Mouse (Mus musculus) c-Kit-negative CD71-positive TER-119-positive erythroid progenitor cells, embryonic 14.5 days (primary cell): ENCODE data around the gene Malsu1.

Source experiments
- DNase-seq: peaks from one replicate; pipeline ENCODE4 v3.0.0-alpha.2; 2013; ENCODE audit warnings: low read depth, low spot score

The Malsu1 gene

DNA sequence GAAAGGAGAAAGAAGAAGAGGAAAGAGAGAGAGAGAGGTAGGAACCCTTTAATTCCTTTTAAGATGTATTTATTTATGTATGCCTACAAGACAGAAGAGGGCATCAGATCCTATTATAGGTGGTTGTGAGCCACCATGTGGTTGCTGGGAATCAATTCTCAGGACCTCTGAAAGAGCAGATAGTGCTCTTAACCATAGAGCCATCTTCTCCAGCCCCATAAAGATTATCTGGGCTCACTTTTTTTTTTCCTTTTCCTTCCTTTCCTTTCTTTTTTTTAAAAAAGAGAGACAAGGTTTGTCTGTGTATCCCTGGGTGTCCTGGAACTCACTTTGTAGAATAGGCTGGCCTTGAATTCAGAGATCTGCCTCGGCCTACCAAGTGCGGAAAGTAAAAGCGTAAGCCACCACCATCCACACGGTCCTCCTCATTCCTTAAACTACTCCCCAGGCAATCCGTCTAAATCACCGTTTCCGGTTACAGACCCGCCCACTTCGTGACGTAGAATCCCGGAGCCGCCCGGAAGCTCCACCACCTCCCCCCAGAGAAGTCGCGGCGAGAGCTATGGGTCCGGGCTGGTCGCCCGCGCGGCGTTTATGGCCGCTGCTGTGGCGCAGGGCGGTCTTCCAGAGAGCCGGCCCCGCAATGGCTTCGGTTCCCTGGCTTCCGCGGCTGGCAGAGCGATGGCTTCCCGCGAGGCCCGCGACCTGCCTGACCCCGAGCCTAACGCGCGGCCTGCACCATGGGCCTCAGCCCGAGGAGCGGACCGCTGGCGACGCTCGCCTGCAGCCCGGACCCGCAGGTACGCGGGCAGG, at the start of gene Malsu1:
Gene Malsu1, plus strand, starts transcription at position 492 of the 813 bp plus-strand sequence.
- peak; percentile 88 for DNase-seq

DNA sequence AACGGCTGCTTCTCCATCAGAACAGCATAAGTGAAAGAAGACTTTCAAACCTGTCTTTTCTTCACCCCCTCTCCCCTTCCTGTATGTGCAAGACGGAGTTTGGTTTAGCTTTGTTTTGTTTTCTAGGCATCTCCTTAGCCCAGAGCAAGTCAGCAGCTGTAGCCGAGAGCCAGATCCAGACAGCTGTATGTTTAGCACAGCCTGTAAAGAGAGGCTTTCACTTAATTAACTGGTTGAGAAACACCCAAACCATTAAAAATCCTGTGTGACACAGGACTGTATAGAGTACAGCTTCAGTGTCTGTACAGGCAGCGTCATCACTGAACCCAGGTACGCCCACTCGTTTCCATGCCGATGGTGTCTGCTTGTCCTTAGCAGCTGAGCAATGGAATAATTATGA, 48.3 kb upstream of the Malsu1 start:
- DNase-seq = no peak

DNA sequence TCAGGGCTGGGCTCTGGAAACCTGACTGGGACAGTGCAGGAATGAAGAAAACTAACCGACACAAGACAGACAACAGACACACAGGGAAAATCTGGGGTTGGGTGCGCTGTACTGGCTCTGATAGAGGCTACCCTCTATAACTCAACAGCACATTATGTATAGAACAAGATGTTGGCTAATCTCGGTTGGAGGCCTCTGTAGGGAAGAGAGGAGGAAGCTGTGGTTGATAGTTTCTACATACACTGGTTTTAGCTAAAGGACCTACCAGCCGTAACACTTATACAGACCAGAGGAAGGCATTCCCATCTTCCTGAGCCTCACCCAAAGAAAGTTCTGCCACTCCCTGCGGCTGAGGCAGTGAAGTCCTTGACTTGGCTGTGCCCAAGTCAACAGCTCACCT, 47.1 kb upstream of the Malsu1 start:
- no peak for DNase-seq

DNA sequence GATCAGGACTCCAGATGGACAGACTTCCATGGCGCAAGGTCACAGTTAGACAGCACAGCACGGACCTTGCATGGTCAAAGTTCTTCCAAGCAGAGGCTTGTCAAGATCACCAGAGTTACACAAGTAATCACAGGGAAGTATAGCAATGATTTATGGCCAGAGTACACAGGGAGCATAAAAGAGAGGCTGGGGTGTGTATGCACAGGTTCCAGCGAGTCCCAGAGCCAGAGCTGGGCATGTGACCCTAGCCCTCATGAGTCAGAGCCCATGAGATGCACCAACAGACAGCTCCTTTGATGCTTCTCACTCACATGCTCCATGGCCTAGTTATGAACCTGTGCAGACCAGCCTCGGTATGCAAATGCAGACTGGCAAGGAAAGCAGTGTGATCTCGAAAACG, 45.6 kb upstream of the Malsu1 start:
- DNase-seq = no peak

DNA sequence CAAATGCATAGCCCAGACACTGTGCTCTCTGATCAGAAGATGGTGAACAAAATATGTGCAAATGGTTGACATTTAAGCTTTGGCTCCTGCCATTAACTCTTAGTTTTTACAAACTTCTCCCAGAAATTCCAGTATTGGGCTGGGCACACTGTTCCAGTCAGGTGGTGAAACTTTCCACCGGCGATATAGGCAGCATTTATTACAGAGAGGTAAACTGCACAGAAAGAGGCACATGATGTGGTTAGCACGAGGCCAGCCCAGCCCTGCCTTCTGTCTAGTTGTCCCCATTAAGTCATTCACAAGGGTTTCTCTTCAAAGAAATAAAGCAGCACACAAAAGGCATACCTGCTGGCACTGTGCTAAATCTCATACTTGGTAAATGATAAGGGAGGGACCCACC, 44.9 kb upstream of the Malsu1 start:
- no peak for DNase-seq

DNA sequence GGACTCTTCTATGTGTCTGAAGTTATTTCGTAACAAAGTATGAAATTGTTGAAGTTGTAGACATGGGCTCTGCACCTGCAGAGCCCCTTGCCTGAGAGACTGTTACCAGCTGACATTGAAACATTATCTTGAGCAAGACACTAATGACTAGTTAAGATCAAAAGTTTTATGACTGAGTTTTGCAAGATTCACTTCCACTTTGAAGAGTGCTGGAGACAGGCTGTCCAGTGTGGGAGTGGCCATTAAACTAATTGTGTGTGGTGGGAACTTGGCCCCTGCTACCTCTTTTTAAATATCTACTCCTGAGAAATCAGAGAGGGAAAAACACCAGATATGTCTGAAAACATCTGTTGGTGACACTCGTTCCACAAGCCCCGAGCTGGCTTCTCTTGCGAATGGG, 42.4 kb upstream of the Malsu1 start:
- no peak for DNase-seq

DNA sequence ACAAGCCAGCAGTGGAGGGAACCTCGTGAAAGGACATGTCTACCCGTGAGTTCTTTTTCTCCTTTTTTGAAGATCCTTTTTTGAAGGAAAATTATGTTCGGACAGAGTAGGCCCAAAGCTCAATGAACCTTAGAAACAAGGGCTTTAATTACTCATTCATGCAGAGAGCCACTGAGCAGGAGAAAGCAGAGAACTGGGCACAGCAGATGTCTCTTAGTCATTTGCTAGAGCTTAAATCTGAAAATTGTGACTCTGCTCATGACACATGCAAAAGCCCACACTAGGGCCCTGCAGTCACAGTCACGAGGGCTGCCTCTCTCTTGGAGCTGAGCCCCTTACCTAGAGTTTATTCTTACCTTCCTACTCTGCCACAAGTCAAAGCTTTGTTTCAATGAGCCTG, 40.8 kb upstream of the Malsu1 start:
- DNase-seq = no peak

DNA sequence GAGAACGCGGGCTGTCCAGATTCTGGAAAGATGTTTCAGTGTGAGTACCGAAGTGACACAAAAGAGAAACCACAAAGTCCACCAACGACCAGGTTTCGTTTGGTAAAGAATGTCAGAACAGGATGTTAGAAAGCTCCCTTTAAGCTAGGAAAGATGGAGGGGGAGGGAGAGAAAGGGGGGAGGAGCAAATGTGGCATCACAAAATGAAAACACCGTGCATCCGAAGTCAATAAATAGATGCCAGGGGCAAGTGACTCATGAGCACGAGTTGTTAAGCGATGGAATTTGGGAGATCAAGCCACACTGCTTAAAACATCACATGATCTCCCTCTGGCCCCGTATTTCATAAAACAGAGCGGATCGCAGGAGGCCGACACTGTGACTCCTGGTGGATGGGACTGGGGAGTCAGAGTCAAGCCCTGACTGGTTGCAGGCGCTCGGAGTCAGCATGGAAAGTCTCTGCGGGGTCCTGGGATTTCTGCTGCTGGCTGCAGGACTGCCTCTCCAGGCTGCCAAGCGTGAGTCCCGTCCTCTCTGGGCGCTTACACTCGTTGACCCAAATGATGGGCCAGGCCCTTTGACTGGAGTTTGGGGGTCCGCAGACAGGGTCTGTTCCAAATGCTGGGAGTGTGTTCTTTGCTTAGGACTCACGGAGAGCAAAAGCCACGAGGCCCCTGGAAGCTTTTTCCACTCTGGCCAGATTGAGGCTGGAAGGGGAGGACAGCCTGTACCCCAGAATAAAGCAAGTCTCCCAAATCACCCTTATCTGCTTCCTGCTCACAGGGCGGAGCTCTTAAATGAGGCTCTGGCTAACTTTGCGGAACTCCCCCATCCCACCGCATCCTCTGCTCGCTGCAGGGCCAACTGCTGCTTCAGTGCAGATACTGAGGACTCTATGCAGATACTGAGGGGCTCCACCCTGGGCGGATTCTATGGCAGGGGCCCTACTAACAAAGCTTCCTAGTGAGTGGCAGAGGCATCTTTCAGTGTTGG, 37.0 kb upstream of the Malsu1 start, which contains the start of gene Gpnmb:
Gene Gpnmb, plus strand, starts transcription at position 272 of the 993 bp plus-strand sequence.
- no peak for DNase-seq

DNA sequence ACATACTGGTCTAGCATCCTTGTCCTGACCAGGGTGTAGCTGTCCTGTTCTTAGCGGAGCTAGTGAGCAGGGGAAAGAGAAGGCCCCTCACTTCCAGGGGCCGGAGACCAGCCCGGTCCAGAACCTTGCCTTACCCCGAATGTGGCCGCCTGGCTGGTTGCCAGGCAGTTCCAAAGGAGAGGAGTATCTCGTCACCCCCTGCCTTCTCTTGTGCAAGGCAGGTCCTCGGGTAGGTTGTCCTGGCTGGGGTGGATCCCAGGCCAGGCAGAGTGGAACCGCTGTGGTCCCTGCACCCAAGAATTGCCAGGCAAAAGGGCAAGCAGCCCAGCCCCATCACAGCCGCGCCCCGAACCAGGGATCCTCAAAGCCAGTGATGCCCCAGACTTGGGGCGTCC, 36.3 kb upstream of the Malsu1 start:
- DNase-seq = no peak

DNA sequence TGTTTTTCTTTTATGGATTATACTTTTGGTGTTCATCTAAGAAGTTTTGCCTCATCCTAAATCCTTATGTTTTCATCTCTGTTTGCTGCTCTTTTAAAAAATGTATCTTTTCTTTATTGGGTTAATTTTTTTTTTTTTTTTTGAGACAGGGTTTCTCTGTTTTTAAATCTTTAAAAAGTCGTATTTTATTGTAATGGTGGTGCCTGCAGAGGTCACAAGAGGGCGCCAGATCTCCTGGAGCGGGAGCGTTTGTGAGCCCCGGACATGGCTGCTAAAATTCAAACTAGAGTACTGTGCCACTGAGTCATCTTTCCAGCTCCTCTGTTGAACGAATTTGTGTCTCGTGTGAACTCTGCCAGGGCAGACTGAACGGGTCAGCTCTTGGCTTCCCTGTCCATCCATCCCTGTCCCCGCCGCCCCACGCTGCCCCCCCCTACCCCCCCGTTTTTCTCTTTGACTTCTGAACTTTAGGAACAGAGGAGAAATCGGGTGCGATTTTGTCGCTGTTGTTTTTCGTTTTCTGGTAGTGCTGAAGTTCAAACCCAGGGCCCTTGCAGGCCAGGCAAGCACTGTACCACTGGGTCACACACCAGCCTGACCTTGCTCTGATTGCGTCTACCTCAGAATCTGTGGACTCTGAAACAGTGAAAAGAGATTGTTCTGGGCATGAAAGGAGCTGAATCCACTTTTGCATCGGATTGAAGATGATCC, 34.0 kb upstream of the Malsu1 start:
- DNase-seq = no peak

DNA sequence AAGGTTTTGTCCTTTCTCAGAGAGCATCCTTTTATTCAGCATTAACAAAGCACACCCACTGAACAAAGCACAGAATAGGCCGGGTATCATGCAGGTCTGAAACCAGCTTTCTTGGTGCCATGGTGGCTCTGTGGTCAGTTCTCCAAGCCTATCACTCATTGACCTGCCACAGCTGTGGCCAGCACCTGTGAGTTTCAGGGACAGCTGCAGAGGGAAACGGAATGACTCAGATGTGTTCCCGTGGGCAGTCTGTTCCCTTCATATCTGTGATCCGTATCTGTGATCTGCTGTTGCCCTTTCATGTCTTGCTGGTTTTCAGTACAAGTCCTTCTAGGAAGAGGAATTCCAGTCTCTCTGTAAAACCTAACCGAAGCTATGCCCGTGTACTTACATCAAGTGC, 27.1 kb upstream of the Malsu1 start:
- DNase-seq = no peak

DNA sequence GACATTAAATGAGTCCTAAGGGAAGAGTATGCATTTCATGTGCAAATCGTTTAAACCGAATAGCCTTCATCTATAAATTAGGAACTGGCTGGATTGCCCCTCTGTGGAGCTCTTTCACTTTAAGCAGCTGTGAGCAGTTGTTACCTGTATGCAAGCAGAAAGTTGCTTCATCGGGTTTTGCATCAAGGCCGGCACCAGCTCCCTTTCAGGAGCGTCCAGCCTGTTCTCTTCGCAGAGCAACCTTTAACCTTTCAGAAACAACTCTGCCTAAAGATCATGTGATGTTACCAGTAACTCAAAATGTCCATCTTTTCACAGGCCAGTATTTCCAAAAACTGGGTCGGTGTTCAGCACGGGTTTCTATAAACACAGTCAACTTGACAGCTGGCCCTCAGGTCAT, 26.6 kb upstream of the Malsu1 start:
- no peak for DNase-seq

DNA sequence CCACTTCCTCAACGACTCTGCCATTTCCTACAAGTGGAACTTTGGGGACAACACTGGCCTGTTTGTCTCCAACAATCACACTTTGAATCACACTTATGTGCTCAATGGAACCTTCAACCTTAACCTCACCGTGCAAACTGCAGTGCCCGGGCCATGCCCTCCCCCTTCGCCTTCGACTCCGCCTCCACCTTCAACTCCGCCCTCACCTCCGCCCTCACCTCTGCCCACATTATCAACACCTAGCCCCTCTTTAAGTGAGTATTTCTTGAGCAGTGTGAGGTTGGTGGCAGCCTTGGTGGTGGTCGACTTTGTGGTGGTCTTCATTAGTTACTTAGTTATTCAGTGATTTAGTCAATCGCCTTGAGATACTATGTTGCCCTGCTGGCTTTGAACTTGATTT, 25.7 kb upstream of the Malsu1 start:
- no peak for DNase-seq

DNA sequence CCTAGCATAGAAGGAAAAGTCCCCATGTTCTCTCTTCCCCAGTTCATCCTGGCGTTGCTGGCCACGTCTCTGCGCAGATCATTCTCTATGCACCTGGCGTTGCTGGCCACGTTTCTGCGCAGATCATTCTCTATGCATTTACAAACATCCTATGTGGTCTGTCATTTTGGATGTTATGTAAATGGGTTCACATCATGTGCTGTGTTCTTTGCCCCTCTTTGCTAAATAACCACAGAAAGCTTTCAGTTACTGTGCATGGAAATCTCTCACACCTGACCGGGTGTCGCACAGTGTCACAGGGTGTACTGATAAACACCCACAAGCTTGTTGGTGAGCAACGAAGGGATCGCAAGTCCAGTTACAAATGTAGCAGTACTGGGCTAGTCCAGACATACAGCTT, 25.2 kb upstream of the Malsu1 start:
- DNase-seq = no peak

DNA sequence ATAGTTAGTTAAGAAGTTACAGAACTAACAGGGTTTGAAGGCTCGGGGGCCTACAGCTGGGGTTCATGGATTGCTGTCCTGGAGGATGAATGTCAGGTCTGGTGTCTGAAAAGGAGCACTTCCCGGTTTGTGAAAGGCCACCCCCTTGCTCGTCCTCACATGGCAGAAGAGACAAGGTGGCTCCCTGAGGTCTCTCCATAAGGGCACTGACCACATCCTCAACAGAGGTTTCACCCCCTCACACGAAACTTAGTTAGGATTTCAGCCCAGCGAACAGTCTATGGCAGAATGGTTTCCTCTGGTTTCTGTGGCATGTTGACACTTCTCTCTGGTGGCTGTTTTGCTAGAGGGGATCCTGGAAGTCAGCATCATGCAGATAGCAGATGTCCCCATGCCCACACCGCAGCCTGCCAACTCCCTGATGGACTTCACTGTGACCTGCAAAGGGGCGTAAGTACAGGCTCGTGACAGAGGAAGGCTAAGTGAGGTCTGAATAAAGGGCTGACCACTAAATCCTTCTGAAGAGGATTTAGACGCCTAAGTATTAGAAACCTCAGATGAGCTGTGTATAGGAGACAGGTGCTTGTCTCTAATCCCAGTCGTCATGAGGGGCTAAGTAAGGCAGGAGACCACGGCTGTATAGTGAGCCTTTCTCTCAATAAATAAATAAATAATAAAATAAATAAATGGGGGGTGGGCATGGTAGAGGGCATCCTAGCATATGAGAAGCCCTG, 22.8 kb upstream of the Malsu1 start:
- no peak for DNase-seq

DNA sequence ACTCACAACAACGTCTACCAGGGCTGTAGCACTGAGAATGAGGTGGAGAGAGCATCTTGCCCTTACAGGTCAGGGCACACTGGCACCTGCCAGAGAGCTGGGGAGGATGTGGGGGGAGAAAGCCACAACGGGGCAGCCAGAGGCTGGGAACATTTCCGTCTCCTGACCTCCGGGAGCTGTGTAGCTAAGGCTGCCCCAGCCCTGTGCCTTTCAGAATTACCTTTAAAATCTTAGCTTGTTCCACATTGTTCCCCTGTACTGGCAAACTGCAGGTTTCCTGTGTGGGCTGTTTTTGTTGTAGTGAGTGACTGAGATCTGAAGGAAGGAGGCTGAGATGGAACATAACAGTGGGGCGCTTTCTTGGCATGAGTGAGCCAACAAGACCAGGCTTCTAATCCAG, 21.4 kb upstream of the Malsu1 start:
- no peak for DNase-seq

DNA sequence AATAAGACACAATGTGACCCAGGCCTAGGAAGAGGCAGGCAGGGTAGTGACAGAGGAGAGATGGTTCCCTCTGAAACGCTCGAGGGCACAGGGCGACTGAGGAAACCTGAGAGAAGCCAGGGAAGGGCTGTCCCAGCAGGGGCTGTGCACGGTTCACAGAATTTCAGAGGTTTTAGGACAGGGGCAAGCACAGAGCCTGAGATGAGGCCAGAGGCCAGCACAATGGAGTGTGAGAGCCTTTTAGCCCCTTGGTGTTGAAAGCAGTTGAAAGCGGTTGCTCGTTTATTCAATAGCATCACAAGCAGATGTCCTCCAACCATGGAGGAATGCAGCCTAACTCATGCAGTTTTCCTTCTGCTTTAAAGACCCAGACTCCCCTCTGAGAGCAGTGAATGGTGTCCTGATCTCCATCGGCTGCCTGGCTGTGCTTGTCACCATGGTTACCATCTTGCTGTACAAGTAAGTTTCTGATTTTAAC, 18.3 kb upstream of the Malsu1 start:
- DNase-seq = no peak

DNA sequence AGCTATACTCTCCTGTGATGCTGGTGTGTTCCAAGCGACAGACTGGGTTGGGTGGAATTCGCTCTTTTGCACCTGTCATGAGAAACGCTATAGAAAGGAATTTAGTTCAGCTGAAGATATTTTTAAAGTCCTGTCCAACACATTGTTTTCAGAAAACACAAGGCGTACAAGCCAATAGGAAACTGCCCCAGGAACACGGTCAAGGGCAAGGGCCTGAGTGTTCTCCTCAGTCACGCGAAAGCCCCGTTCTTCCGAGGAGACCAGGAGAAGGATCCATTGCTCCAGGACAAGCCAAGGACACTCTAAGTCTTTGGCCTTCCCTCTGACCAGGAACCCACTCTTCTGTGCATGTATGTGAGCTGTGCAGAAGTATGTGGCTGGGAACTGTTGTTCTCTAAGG, 17.6 kb upstream of the Malsu1 start:
- DNase-seq = no peak

DNA sequence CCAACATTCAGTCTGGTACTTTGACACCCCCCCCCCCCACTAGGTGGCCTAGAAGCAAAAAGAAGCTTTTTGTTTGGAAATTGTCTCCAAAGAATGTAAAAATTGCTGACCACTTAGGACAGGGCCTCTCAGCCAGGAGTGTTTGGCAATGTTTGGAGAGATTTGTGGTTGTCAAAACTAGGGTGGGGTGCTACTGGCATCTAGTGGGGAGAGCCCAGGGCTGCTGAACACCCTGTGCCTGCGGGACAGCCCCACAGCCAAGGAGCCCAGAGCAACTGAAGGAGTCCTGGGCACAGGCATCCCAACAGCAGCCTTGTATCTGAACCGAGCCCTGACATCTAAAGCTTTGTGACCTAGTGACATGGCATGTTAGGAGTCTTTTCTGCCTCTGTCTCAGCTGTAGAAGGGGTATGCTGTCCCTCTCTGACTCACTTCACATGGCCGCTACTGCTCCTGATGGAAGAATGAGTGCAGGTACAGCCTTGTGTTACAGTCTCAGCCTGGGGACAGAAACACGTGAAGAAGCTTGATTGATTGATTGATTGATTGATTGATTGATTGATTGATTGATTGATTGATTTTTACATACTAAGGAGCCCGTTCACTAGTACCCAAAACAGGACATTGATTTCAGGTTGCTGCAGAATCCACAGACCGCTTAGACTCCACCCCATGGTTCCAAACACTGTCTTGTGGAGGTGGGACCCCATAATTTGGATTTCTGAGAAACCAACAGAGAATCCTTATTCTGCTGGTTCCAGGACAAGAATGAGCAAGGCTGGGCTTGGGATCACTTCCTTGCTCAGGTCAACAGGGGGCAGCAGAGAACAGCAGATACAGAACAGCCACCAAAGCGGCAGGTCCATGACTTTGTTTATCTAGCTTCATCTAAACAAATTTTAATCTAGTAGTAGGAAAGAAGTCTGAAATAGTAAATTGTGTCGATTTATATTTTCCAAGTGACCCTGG, 16.3 kb upstream of the Malsu1 start:
- DNase-seq = peak; percentile 43

DNA sequence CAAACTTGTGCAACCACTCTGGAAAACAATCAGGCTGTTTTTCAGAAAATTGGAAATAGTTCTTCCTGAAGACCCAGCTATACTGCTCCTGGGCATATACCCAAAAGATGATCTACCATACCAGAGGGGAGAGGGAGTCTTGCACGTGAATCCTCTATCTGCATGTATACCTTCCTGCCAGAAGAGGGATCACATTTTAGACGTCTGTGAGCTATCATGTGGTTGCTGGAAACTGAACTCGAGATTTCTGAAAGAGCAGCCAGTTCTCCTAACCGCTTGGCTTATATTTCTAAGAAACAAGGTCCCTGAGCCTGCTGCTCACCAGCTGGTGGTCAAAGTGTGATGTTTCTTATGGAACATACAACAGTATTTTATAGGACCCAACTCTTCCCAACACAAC, 5.2 kb upstream of the Malsu1 start:
- no peak for DNase-seq
